Mouse (Mus musculus) spleen, adult 2 months (tissue): ENCODE measurements around the gene Cdk17.

Source experiments
- CTCF ChIP-seq: fragments of 200-500 bp; IDR thresholded peaks from 2 replicates; pipeline ENCODE4 v1.5.1; 2011; ENCODE audit warnings: mild to moderate bottlenecking, inconsistent platforms; ENCODE audit not compliant: insufficient read depth, insufficient read length, insufficient replicate concordance; ENCODE audit errors: extremely low read depth
- POLR2A ChIP-seq: fragments of 200-500 bp; IDR thresholded peaks from 2 replicates; pipeline ENCODE4 v1.6.1; 2011; ENCODE audit warnings: low read depth, low read length, inconsistent platforms

DNA sequence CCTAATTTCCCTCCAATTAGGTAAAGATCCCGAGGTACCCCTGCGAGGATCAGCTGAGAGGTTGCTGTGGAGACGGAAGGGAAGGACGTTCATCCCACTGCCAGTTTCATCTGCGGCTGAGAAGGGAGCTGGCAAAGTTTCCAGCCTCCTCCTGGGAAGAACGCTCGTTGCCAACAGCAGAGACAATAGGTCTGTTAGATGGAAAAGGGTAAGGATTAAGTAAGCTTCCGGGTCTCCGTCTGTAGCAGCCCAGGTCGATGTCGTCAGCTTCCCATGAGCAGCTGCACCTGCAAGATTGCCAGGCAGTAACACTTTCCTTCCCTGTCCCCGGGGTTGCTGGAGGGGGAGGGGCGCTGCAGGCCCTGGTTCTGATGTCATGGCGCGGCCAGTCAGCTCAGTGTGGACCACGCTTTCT, 115.7 kb downstream of the Cdk17 start:
- TF ChIP-seq CTCF (no peak), POLR2A (no peak)
